9 mouse cellular contexts compared by ENCODE assay signal in the genomic region with DNA sequence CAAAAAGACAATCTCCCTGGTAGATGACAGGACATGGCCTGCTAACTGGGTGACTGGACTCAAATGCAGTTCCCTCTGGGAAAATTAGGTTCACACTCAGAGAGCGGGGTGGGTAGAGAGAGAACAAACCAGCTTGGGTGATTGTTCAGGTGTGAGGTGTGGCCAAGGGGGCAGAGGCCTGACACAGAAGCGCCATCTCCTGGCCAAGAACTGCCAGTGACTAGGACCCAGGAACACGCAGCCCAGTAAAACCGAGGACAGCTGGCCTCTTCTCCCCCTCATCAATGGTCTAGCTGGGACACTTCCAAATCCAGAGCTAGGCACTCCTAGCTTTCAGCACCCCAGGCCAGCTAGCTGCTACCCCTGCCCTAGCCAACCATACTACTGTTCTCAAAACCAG. TPM values are rescaled to one million over a fixed set of nuclear protein-coding genes. Genes with fewer than 3 reads are reported as not detected.
DNase-seq lines count a peak whose midpoint lies in the region; ATAC-seq and TF ChIP-seq lines count a peak whose summit lies in the region.
"Had no signal": no experiment of that assay in that cellular context is flagged by ENCODE, and none has a peak within 500 bp of the region (broad histone marks: within the 10 kb centered on the region; RNA-seq: fewer than 3 reads in every experiment).

No protein-coding gene starts in this region.

- no peak overlapping the region for H3K4me3 ChIP-seq in cerebellum, adult 2 months (replicated peaks; ENCODE audit: insufficient read depth, low read depth, low read length)
- no peak overlapping the region for H3K4me3 ChIP-seq in midbrain, embryonic 11.5 days (ENCODE audit: low read depth, low read length)
- no peak overlapping the region for H3K4me3 ChIP-seq in midbrain, embryonic 16.5 days (ENCODE audit: low read depth, low read length)
- H3K4me3 ChIP-seq in kidney, adult 2 months (ENCODE audit: insufficient read depth, low read depth, low read length) = no peak overlapping the region

- H3K4me1 ChIP-seq in cerebellum, adult 2 months (ENCODE audit: control insufficient read depth, insufficient read depth, low read length) = no peaks in the 10 kb centered on the region
- peaks cover 6% of the 10 kb centered on the region for H3K4me1 ChIP-seq in midbrain, embryonic 11.5 days (ENCODE audit: control insufficient read depth, insufficient read depth, low read length)
- peaks cover 6% of the 10 kb centered on the region; the same call in 1 of the 2 replicates for H3K4me1 ChIP-seq in midbrain, embryonic 16.5 days (ENCODE audit: control insufficient read depth, insufficient read depth, low read length)
- no peaks in the 10 kb centered on the region for H3K4me1 ChIP-seq in kidney, adult 2 months (ENCODE audit: control insufficient read depth, insufficient read depth, low read length)

- WGBS in cerebellum, adult 2 months = 5% methylated on average over 4 of the region's 4 CpGs
- WGBS in midbrain, embryonic 11.5 days = 9% methylated on average over 4 of the region's 4 CpGs
- WGBS in midbrain, embryonic 16.5 days = 8% methylated on average over 4 of the region's 4 CpGs
- WGBS in kidney, adult 2 months = 5% methylated on average over 4 of the region's 4 CpGs

- no peaks in the 10 kb centered on the region for H3K27me3 ChIP-seq in cerebellum, adult 2 months (ENCODE audit: control insufficient read depth, insufficient read depth, low read length)
- H3K27me3 ChIP-seq in midbrain, embryonic 11.5 days (ENCODE audit: control insufficient read depth, insufficient read depth, low read length) = peaks cover 26% of the 10 kb centered on the region
- H3K27me3 ChIP-seq in midbrain, embryonic 16.5 days (ENCODE audit: control insufficient read depth, insufficient read depth, low read depth, low read length) = peaks cover 21% of the 10 kb centered on the region
- no peaks in the 10 kb centered on the region for H3K27me3 ChIP-seq in kidney, adult 2 months (replicated peaks; ENCODE audit: control insufficient read depth, insufficient read depth, low read length)

- peak; percentile 53 for ATAC-seq in midbrain, embryonic 11.5 days (ENCODE audit: low FRiP score)
- ATAC-seq in midbrain, embryonic 16.5 days = no peak
- ATAC-seq in common myeloid progenitor, adult 5-6 weeks (replicated peaks; ENCODE audit: low read depth, poor library complexity, severe bottlenecking) = peak; percentile 72
- ATAC-seq in megakaryocyte-erythroid progenitor cell, adult 5-6 weeks (replicated peaks; ENCODE audit: low FRiP score, low TSS enrichment, poor library complexity, severe bottlenecking) = peak; percentile 65; the same call in 1 of the 2 replicates
- ATAC-seq in inflammation-experienced regulatory T-cells, adult 6 months = no peak

- no peak overlapping the region for H3K4me2 ChIP-seq in midbrain, embryonic 11.5 days
- H3K4me2 ChIP-seq in midbrain, embryonic 16.5 days (ENCODE audit: low read length) = no peak overlapping the region

- peak; percentile 13 to 22 for DNase-seq in cerebellum, adult 2 months
- no peak for DNase-seq in cerebellum, adult 9-11 months
- DNase-seq in midbrain, embryonic 11.5 days (ENCODE audit: low spot score, missing footprints) = peak; percentile 84
- peak; percentile 33 for DNase-seq in kidney, adult 2 months

- H3K36me3 ChIP-seq in midbrain, embryonic 11.5 days (ENCODE audit: control insufficient read depth, insufficient read depth, low read length) = no peaks in the 10 kb centered on the region
- no peaks in the 10 kb centered on the region for H3K36me3 ChIP-seq in midbrain, embryonic 16.5 days (ENCODE audit: control insufficient read depth, insufficient read depth, low read length)
- H3K36me3 ChIP-seq in kidney, adult 2 months (ENCODE audit: control insufficient read depth, insufficient read depth, low read length) = no peaks in the 10 kb centered on the region
- H3K36me3 ChIP-seq: G1E had no signal

- H3K9ac ChIP-seq in midbrain, embryonic 11.5 days (ENCODE audit: low read length) = no peak overlapping the region
- H3K9ac ChIP-seq in midbrain, embryonic 16.5 days (ENCODE audit: low read depth, low read length) = no peak overlapping the region

- TF ChIP-seq CTCF in cerebellum, adult 2 months (IDR thresholded peaks at IDR 0.05; ENCODE audit: borderline replicate concordance, insufficient read depth, low read depth, low read length) = peak; percentile 73
- peak; percentile 70 for TF ChIP-seq CTCF in kidney, adult 2 months (conservative IDR thresholded peaks at IDR 0.05; ENCODE audit: insufficient read depth, insufficient read length, low read depth, low read length)

- no peaks in the 10 kb centered on the region for H3K9me3 ChIP-seq in midbrain, embryonic 11.5 days (ENCODE audit: control insufficient read depth, low read length)
- H3K9me3 ChIP-seq in midbrain, embryonic 16.5 days (replicated peaks; ENCODE audit: control insufficient read depth, low read length, poor library complexity, severe bottlenecking) = no peaks in the 10 kb centered on the region

- TF ChIP-seq POLR2A in cerebellum, adult 2 months (IDR thresholded peaks at IDR 0.05; ENCODE audit: borderline replicate concordance, insufficient read depth, low read length) = no peak
- no peak for TF ChIP-seq POLR2A in kidney, adult 2 months (IDR thresholded peaks at IDR 0.05; ENCODE audit: low read depth, low read length)

- H3K27ac ChIP-seq in cerebellum, adult 2 months (ENCODE audit: insufficient read depth, low read length) = no peak overlapping the region
- no peak overlapping the region for H3K27ac ChIP-seq in midbrain, embryonic 11.5 days (ENCODE audit: low read depth, low read length)
- H3K27ac ChIP-seq in midbrain, embryonic 16.5 days (ENCODE audit: low read length) = no peak overlapping the region
- no peak overlapping the region for H3K27ac ChIP-seq in kidney, adult 2 months (ENCODE audit: insufficient read depth, low read depth, low read length)

RNA-seq across cellular contexts. Expression of gene Oxtr, which starts 5.4 kb away (rescaled TPM):
- 0.81 and 0.88 TPM in 2 replicates for polyA plus RNA-seq in cerebellum, adult 2 months (2012; rRNA removed)
- polyA plus RNA-seq in midbrain, embryonic 11.5 days (2014; fragmentation: Nextera tagmentation; extraction: Ambion mirVana) = 0.11 and 0.26 TPM in 2 replicates
- 1.6 and 2.3 TPM in 2 replicates for polyA plus RNA-seq in midbrain, embryonic 16.5 days (2015; fragmentation: Nextera tagmentation; extraction: Ambion mirVana)
- total RNA-seq in common myeloid progenitor, adult 5-6 weeks (2017) = 0.09 TPM in 1 of 2 replicates, not detected in the other
- 0.88 and 1.8 TPM in 2 replicates for polyA plus RNA-seq in kidney, adult 2 months (2012; rRNA removed)
- not detected in 2 replicates for total RNA-seq in megakaryocyte-erythroid progenitor cell, adult 5-6 weeks (2014; fragmentation: Nextera tagmentation)
- 0.15 TPM in 1 of 2 replicates, not detected in the other for total RNA-seq in megakaryocyte-erythroid progenitor cell, adult 5-6 weeks (2017)
- not detected for polyA plus RNA-seq in inflammation-experienced regulatory T-cells, adult 6 months (2017; shearing (Covaris generic))

RNA-seq across cellular contexts. Expression of gene Cav3, which starts 25.0 kb away (rescaled TPM):
- 0.33 and 0.51 TPM in 2 replicates for polyA plus RNA-seq in cerebellum, adult 2 months (2012; rRNA removed)
- 0.11 TPM in 1 of 2 replicates, not detected in the other for polyA plus RNA-seq in midbrain, embryonic 11.5 days (2014; fragmentation: Nextera tagmentation; extraction: Ambion mirVana)
- polyA plus RNA-seq in midbrain, embryonic 16.5 days (2015; fragmentation: Nextera tagmentation; extraction: Ambion mirVana) = 0.16 TPM in 1 of 2 replicates, not detected in the other
- total RNA-seq in common myeloid progenitor, adult 5-6 weeks (2017) = not detected in 2 replicates
- 0.50 and 1.4 TPM in 2 replicates for polyA plus RNA-seq in kidney, adult 2 months (2012; rRNA removed)
- total RNA-seq in megakaryocyte-erythroid progenitor cell, adult 5-6 weeks (2014; fragmentation: Nextera tagmentation) = not detected in 2 replicates
- total RNA-seq in megakaryocyte-erythroid progenitor cell, adult 5-6 weeks (2017) = not detected in 2 replicates
- polyA plus RNA-seq in inflammation-experienced regulatory T-cells, adult 6 months (2017; shearing (Covaris generic)) = not detected
- total RNA-seq: G1E had no signal
- polyA plus RNA-seq: G1E had no signal

Comparison
In these comparisons a context has a peak if more than half of its experiments do, and no peak if none do; other contexts are left out.
1. ATAC-seq: peak in midbrain, embryonic 11.5 days (single experiment), common myeloid progenitor, adult 5-6 weeks (single experiment) and megakaryocyte-erythroid progenitor cell, adult 5-6 weeks (single experiment); none in midbrain, embryonic 16.5 days (single experiment) and inflammation-experienced regulatory T-cells, adult 6 months (single experiment).